Mouse (Mus musculus): Measurements from ENCODE around the gene Zfp276. TPM values are rescaled to one million over a fixed set of nuclear protein-coding genes. Genes with fewer than 3 reads are reported as not detected.
"Not testable (repeated sequence)": the region's sequence is repeated elsewhere in the genome, so short reads cannot be mapped to it uniquely, and the experiment has no call there.

Zfp276 gene
- total RNA-seq (2017), result 17.2 to 28.0 TPM (median 25.4 TPM) in 3 replicates

DNA sequence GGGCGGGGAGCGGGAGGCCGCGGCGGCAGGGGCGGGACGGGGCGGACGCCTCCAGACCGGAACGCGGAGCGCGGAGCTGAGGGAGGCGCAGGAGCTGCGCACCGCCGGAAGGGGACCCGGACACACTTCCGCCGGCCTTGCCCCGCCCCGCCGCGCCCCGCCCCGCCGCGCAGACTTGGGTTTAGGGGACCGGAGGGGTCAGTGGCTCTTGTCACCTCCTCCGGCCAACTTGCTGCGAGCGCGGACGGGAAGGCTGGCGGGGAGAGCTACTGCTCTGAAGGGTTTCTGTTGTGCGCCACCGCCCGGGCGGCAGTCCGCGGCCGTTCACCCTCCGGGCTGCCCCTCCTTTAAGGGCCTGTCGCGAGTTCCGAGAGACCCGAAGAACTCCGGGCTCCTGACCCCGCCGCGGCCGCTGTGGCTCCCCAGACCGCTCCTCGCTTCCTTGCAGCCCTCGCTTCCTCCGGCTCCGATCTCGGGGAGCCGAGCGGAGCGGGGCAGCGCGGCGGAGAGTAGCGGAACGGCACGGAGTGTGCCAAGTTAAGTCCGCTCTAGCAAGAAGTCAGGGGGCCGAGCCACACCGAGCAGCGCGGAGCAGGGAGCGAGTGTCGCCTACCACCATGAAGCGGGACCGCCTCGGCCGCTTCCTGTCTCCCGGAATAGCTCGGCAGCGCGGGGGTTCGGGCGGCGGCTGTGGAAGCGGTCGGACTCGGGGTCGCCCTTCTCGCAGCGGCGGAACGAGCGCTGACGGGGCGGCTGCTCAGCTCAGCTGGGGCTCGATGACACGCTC lies at the start of gene Zfp276, which contains the start of gene Vps9d1:
TSS of gene Zfp276 (plus strand) at position 97 of the 787 bp plus-strand sequence.
TSS of gene Vps9d1 (minus strand) at position 250 of the 787 bp plus-strand sequence.
- peak; percentile 55; the same call in 1 of the 2 replicates for ATAC-seq (replicated peaks; ENCODE audit: insufficient number of reproducible peaks, low FRiP score, low TSS enrichment, poor library complexity, severe bottlenecking)

DNA sequence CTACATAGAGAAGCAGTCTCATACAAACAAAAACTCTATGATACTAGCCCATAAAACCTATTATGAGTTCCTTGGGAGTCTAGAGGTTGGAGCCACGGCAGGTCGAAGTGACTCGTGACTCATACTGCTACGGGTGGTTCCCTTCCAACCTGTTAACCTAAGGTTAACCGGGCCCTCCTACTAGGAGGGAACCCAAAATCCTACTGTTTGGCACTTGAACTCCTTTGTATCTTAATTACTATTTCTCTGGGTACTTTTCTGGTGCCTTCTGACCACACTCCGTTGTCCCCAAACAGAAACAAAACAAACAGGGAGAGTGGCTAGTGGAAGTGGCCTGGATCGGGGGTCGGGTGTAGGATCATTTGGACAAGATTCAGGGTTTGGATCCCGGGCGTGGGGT lies 42.1 kb upstream of the Zfp276 start:
- ATAC-seq (replicated peaks; ENCODE audit: insufficient number of reproducible peaks, low FRiP score, low TSS enrichment, poor library complexity, severe bottlenecking), result no peak

DNA sequence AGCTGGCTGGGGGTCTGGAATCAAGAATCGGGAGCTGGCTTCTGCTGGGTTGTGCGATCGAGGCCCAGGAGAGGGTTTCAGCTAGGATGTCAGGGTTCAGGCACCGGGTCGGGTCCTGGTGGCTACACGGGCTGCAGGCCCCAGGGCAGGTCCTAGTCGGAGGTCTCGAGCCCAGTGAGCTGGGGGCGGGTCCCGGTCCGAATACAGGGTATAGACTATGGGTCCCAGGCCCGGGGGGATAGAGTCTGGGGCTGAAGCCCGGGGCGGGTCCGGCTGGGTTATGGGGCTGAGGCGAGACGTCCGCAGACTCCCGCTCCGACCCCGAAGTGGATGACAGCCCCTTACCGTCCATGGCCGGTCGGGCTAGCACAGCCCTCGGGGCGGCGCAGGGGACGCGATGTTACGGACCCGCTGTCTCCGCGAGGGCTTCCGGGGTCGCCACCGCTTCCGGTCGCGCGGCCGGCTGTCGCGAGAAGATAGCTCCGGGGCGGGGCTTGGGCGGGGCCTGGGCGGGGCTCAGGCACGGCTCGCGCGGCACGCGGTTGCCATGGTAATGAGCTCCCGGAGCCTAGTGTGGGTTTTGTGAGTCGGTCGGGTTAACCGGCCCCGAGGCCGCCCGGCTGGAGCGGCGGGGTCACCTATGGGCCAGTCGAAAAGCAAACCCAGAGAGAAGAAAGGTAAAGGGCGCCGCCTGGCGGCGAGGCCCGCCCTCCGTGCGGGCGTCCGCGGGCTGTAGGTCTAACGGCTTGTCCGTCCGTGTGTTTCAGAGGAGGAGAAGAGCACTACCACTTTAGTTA lies 41.5 kb upstream of the Zfp276 start, which contains the start of the genes Chmp1a and Spata33:
TSS of gene Chmp1a (minus strand) at position 443 of the 797 bp plus-strand sequence.
TSS of gene Spata33 (plus strand) at position 512 of the 797 bp plus-strand sequence.
- peak; percentile 55 for ATAC-seq (replicated peaks; ENCODE audit: insufficient number of reproducible peaks, low FRiP score, low TSS enrichment, poor library complexity, severe bottlenecking)

DNA sequence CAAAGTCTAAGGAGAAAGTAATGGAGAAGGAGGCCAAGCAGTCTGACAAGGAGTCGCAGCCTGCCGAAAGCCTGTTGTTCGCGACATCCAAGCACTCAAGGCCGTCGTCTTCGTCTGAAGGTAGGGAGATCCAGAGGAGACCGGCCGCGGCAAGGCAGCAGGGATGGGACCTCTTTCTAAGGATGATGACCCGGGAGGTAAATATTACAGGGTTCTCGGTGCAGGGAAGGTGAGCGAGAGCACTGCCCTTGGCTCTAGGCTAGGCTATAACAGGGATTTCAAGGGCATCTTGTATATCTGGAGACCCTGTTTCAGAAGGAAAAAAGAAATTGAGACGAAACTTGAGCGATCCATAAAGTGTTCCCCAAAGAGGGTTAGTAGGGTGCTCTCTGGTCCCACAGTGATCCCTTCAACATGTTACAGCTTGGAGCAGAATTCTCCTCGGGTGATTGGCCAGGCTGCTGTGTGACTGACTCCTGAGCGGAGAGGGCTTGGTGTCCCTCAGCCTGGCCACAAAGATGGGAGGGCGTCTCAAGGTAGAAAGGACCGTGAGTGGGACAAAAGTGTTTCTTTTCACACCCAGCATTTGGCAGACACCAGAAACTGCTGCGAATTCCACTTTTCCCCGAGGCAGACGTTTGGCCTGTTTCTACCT lies 40.8 kb upstream of the Zfp276 start:
- ATAC-seq (replicated peaks; ENCODE audit: insufficient number of reproducible peaks, low FRiP score, low TSS enrichment, poor library complexity, severe bottlenecking), result no peak

DNA sequence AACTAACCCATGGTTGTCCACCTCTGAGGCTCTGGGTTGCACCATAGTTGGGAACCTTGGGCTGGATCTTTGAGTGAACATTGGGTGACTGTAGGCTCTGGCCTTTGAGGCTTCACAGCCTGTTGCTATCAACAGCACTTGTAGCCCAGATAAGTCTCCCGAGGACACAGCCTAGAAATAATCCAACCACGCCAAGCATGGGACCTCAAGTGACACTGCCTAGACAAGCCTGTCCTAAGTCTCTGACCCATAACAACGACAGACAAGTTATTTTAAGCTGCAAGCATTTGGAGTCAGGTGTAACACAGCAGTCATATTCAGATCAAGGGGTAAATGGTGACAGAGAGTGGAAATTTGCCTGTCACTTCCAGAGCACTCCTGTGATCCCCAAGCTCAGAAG lies 38.6 kb upstream of the Zfp276 start:
- no peak for ATAC-seq (replicated peaks; ENCODE audit: insufficient number of reproducible peaks, low FRiP score, low TSS enrichment, poor library complexity, severe bottlenecking)

DNA sequence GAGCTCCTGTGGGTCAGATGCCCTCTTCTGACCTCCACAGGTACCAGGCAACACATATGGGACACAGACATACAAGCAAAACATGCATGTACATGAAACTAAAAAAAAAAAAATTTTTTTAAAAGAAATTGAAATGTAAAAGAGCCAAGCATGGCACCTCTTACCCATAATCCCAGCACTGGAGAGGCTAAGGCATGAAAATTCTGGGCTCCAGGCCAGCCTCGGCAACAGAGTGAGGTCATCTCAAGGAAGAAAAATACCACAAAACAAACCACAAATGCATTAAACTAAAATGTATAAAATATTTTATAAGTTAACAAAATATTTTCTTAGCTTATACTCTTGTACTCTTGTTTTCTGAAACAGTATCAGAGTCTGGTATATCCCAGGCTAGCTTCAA lies 33.1 kb upstream of the Zfp276 start:
- ATAC-seq (replicated peaks; ENCODE audit: insufficient number of reproducible peaks, low FRiP score, low TSS enrichment, poor library complexity, severe bottlenecking), result no peak

DNA sequence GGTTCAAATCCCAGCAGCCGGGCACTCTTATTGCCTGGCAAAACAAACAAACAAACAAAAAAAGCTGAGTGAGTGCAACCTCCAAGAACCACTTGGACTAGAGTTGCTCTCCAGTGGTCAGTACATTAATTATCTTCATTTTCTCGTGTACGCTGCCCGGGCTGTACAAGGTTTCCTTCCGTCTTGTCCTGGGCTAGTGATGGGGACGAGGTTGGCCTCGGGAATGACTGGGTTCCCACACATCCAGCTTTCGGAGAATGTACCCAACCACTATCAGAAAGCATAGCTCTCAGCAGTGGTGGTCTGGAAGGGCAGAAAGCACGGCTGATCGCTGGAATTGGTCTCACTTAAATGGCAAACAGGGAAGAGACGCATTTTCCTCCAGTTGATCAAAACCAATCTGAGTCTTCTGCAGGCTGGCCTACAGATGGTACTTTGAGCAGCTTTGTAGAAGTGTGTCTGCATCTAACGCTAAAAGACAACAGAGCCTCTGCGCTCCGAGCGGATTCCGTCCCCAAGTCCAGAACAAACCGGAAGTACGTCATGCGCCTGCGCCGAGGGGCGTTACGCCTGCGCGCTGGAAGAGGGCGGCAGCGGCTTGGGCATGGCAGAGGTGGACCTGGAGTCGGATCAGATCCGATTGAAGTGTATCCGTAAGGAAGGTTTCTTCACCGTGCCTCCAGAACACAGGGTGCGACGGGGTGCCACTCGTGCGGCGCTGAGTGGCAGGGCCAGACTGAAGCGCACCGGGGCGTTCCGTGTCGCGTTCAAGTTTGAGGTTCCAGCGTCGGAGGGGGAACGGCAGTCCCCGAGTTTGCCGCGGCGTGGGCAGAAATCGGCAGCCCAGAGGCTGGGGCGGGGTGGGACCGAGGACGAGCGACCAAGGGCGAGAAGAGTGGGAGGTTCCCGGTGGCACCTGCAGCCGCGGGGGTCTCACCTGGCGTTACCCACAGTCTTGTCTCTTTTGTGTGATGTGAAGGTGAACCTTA lies 29.4 kb upstream of the Zfp276 start, which contains the start of gene Cdk10:
TSS of gene Cdk10 (plus strand) at position 565 of the 989 bp plus-strand sequence.
- ATAC-seq (replicated peaks; ENCODE audit: insufficient number of reproducible peaks, low FRiP score, low TSS enrichment, poor library complexity, severe bottlenecking), result peak; percentile 91

DNA sequence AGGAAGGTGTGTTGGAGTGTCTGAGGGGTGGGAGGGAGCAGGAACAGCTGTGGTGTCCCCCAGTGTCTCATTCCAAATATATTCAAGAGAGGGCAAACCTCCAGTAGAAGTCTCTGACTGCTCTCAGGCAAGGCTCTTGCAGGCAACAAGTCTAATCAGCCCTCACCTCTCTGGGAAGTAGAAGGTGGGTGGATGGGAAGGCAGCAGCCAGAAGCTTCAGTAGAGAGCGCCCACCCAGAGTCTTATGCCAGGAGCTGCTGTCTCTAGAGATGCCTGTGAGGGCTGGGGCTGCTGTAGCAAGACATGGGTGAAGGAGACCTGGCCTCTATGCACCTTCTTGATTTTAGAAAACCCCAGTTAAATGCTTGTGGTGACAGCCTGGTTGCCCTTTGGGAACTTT lies 25.6 kb upstream of the Zfp276 start:
- ATAC-seq (replicated peaks; ENCODE audit: insufficient number of reproducible peaks, low FRiP score, low TSS enrichment, poor library complexity, severe bottlenecking), result no peak

DNA sequence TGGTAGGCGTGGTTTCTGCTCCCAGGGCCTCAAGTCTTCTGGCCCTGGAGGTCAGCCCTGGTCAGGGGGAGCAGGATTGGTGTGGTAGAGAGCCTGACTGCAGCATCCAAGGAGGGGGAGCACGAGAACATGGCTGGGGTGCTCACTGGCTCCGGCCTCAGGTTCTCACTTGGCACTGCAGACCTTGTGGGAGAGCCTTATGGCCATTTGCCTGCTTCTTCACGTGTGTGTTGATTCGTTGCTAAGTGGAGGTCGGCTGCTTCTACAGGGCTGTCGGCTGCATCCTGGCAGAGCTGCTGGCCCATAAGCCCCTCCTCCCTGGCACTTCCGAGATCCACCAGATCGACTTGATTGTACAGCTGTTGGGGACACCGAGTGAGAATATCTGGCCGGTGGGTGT lies 23.7 kb upstream of the Zfp276 start:
- ATAC-seq (replicated peaks; ENCODE audit: insufficient number of reproducible peaks, low FRiP score, low TSS enrichment, poor library complexity, severe bottlenecking), result not testable (repeated sequence)

DNA sequence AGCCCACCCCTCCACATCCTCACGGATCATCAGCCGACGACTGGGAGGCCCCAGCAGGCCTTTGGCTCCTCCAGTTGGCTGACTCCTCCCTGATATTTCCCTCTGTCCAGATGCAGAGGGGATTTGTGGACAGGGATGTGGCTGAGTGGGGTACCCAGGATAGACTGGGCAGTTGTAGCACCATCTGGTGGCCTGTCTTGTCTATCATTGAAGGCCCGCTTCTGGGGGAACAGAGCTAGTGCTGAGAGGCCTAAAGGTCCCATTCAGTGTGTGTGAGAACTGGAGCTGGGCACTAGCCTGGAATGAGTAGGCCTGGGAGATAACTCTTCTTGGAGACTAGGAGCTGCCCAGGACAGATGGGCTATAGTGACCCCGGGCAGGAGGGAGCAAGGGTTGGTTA lies 22.3 kb upstream of the Zfp276 start:
- ATAC-seq (replicated peaks; ENCODE audit: insufficient number of reproducible peaks, low FRiP score, low TSS enrichment, poor library complexity, severe bottlenecking), result no peak

DNA sequence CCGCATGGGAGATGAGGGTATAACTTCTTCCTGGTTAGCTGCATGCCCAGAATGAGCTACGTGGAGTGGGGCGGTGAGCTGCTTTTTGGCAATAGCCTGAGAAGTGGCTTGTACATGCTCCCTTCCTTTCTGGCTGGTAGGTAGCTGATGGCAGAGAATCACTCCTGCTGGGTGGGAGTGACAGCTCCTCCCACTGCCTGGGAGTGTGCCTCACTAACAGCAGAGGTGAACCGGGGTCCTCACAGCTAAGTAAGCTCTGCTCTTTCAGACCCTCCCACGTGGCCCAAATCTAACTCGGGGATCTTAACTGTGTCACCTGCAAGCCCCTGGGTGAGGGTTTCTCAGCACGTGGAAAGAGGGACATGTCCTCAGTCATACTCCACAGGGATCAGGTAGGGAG lies 21.4 kb upstream of the Zfp276 start:
- ATAC-seq (replicated peaks; ENCODE audit: insufficient number of reproducible peaks, low FRiP score, low TSS enrichment, poor library complexity, severe bottlenecking), result no peak

DNA sequence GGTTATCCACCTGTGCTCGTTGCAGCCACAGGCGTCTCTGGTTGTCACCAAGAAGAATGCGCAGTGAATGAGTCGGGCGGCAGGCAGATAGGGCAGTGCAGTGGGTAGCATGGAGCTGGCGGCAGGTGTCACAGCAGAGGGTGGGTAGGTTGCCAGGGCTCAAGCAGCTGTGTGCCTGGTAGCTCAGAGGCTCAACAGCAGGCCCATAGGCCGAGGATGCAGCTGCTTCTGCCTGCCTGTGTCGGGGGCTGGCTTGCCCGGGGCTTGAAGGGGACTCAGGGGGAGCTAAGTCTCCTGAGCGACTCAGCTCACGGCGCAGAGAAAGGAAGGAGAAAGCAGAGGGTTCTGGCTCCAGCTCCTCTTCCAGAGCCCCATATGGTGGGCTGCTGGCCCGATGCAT lies 20.7 kb upstream of the Zfp276 start:
- ATAC-seq (replicated peaks; ENCODE audit: insufficient number of reproducible peaks, low FRiP score, low TSS enrichment, poor library complexity, severe bottlenecking), result no peak

DNA sequence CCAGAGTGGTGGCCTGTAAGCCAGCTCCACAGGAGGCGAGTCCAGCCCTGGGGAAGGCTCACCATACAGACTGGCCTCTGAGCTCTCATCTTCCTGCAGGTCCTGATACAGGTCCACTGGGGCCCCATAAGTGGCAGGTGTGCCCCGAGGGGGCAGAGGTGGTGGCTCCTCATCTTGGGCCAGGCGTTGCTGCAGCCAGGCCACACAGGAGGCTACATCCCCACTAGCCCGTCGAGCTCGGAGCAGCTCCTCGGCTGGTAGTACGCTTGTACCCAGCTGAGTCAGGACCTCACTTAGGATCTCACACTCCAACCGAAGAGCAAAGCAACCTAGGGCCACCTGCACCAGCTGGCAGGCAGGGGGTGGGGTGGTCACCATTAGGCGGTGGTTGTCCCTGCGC lies 20.2 kb upstream of the Zfp276 start:
- ATAC-seq (replicated peaks; ENCODE audit: insufficient number of reproducible peaks, low FRiP score, low TSS enrichment, poor library complexity, severe bottlenecking), result no peak

DNA sequence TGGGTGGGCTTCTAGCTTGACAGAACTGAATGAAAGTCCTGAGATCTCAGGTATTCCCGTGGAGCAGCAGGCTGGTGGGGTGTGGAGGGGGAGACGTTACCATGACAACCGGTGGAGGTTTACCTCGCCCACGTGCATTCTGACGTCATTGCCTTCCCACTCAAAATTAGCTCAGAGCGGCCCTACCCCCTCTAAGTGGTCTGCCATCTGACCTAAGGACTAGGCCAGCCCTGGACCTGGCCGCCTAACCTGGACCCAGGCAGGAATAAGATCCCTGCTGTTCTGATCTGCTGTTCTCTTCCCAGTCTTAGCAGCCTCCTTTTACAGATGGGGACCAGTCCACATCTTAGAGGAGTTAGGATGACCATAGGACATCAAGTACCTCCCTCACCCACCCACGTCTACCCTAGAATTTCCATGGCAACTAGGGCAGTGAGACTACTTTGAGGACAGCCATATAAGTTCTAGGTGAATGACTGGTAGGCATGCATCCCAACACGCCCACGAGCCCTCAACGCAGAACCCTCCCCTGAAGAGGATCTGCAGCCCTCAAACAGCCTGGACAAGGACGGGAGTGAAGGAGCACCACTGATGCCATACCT lies 19.0 kb upstream of the Zfp276 start:
- no peak for ATAC-seq (replicated peaks; ENCODE audit: insufficient number of reproducible peaks, low FRiP score, low TSS enrichment, poor library complexity, severe bottlenecking)

DNA sequence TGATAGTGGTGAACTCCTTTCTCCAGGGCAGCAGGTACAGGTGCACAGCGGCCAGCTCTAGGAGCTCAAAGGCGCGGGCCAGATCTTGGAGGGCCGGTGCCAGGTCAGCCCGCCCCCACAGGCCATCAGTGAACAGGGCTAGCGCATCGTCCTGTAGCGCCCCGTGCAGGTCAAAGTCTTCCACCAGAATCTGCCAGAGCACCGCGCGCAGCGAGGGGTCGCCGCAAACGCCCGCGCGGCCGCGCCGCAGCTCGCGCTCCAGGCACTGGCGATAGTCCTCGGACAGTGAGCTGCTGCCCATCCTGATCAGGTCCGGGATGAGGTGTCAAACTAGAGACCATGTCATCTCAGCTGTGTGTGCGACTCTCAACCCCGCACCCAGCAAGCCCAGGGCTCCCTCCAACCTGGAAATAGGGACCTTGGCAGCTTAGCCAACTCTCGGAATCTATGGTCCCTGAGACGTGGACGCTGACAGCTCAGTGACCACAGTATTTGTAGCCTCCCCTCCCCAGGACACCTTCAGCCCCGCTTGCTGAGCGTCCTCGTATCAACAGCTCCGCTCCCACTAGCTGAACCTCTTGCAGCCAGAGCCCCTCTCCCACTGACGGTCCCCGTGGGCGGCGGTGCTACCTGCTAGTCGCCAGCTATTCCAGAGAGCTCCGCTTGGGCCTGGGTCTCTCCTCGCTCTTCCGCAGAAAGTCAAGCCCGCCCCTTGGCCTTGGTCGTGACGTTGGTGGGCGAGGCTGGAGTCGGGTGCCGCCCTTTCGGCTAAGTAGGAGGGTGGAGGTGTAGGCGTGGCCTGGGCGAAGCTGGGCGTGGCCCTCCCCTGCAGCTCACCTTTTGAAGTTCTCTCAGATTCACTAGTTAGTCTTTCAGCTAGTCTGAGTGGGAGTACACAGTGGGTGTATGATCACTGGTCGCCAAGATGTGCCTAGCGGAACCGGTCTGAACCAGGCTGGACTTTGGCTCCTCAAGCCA lies 18.2 kb upstream of the Zfp276 start, which contains the start of gene Spata2l:
TSS of gene Spata2l (minus strand) at position 714 of the 978 bp plus-strand sequence.
- peak; percentile 87 for ATAC-seq (replicated peaks; ENCODE audit: insufficient number of reproducible peaks, low FRiP score, low TSS enrichment, poor library complexity, severe bottlenecking)

DNA sequence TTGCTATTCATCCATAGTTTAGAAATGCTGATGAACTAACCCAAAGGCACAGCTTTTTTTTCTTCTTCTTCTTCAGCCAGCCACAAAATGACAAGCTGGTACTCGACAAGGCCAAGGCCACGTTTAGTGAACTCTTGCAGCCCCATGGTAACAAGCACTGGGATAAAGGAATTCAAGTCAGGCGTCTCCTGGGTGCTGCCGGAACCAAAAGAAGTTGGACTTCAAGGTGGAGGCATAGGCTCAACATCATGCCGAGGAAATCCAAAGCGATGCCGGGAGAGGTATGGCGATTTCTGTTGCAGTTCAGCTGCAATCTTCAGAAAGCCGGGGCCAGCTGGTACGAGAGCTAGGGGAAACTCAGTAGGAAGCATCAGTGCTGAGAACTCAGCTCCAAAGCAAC lies 14.6 kb upstream of the Zfp276 start:
- ATAC-seq (replicated peaks; ENCODE audit: insufficient number of reproducible peaks, low FRiP score, low TSS enrichment, poor library complexity, severe bottlenecking), result no peak

All from monocyte, adult 5-6 weeks (primary cell).